Mouse (Mus musculus) stomach, postnatal 0 days (tissue): ENCODE results near the gene Trpm5.

Experiments used
- CTCF ChIP-seq: IDR thresholded peaks from 2 replicates; pipeline ENCODE4 v1.5.1; 2016; ENCODE audit warnings: antibody characterized with exemption, low read depth, mild to moderate bottlenecking, moderate library complexity
- EP300 ChIP-seq: optimal IDR thresholded peaks from 2 replicates; pipeline ENCODE3; 2016; ENCODE audit warnings: antibody characterized with exemption

GRCm38 (mm10) chr7:143116521-143116920 lies 22.1 kb upstream of the Trpm5 start:
- TF ChIP-seq CTCF (no peak), EP300 (no peak)
